Mouse (Mus musculus) liver, adult 2 months (tissue): ENCODE measurements around the gene Gngt2.

Experiments used
- CTCF ChIP-seq: fragments of 200-500 bp; IDR thresholded peaks from 2 replicates; pipeline ENCODE4 v1.5.1; 2011; ENCODE audit warnings: low read depth, low read length, control low read depth
- POLR2A ChIP-seq: fragments of 200-500 bp; IDR thresholded peaks from 2 replicates; pipeline ENCODE4 v1.6.1; 2011; ENCODE audit warnings: low read length, control low read depth; ENCODE audit not compliant: insufficient read depth; ENCODE audit errors: extremely low read depth

DNA sequence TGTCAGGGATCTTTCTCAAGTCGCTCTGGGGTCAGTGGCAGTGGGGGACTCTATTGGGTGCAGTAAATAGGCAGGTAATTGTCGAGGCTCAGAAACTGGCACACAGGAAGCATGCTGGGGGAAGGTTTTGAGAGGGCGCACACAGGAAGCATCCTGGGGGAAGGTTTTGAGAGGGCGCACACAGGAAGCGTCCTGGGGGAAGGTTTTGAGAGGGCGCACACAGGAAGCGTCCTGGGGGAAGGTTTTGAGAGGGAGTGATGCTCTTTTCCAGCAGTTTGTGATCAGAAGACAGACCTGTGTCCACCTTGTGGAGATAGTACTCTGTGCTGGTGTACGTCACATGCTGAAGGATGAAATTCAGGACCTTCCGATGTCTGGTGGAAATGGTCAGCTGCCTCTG lies 38.8 kb downstream of the Gngt2 start:
- TF ChIP-seq POLR2A (no peak), CTCF (no peak)
